Mouse (Mus musculus) heart, postnatal 14 days (tissue): ENCODE measurements around the gene Magi1. TPM values are rescaled to one million over a fixed set of nuclear protein-coding genes. Genes with fewer than 3 reads are reported as not detected.
"Not testable (repeated sequence)": the region's sequence is repeated elsewhere in the genome, so short reads cannot be mapped to it uniquely, and the experiment has no call there.

ENCODE experiments used
- DNase-seq, 2 experiments: peaks; one replicate each; pipeline ENCODE4 v3.0.0; 2021 to 2022
- intact Hi-C: fragments of 180-260 bp; cut with DNase I; formaldehyde crosslinking; loops from one replicate; pipeline ENCODE4 v1.15.1; 2025
- total RNA-seq, 2 experiments: library from RNA; stranded (reverse); gene quantifications; 2 replicates each; pipeline ENCODE4 v1.2.3; 2021

Gene Magi1
- total RNA-seq, 2 experiments from 2014 or later = 19.1 to 19.5 TPM

DNA sequence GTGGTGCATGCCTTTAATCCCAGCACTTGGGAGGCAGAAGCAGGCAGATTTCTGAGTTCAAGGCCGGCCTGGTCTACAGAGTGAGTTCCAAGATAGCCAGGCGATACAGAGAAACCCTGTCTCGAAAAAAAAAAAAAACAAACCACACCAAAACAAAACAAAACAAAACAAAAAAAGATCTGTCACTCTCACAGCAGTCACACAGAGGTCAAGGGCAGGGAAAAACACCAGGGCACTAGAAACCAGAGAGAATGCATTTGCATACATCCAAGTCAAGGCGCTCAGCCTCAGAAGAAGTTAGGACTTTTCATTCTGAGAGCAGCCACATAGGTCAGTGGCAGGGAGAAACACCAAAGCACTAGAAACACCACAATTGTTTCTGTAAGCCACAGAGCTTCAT lies 263.8 kb downstream of the Magi1 start:
- intact Hi-C loops = no loop called here
- no peak for DNase-seq

DNA sequence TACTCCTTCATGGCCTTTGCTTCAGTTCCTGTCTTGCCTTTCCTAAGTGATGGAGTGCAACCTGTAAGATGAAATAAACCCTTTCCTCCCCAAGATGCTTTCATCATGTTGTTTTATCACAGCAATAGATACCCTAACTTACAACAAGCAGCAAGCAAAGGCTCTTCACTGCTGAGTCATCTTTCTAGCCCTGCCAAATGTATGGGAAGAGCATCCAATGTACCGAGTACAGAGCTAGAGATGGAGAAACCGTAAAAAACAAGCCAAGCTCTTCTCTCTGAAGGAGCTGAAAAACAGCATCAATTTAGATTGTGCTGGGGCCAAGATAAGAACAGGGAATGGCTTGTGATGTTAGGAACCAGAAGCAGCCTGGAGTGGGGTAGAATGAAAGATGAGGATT lies 270.0 kb downstream of the Magi1 start:
- intact Hi-C loops = no loop called here
- no peak for DNase-seq

DNA sequence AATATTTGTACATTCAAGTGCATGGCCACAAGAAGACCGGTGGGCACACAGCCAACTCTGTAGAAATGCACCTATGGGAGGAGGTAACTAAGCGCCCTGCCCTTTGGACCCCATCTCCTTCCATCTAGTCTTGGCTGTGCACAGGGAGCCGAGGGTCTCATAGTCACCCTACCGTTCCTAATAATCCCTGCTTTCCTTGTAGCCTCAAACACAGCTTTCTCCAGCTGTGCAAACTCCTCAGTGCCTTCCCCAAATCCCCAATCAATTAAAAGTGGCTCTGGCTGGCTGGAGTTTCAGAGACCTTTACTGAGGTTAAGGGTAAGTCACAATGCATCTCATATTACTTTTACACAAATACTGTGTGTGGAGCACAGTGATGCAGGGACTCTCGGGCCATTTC lies 271.8 kb downstream of the Magi1 start:
- intact Hi-C loops = no loop called here
- no peak for DNase-seq

DNA sequence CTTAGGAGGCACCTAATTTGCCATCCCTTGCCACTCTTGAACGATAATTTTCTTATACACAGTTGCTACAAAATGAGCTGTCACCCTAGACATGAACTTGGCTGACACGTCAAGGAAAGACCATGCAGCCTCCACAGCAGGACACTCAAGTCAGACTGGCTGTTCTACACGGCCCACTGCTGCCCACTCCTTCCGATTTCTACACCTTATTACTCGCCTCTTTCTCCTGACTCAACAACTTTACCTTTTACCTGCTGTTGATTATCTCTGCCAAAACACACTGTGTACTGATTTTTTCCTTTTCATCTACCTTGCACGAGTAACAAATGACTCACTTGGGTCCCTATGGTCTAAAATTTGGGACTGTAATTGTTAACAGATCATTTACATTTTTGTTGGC lies 272.2 kb downstream of the Magi1 start:
- intact Hi-C loops = no loop called here
- DNase-seq = no peak

DNA sequence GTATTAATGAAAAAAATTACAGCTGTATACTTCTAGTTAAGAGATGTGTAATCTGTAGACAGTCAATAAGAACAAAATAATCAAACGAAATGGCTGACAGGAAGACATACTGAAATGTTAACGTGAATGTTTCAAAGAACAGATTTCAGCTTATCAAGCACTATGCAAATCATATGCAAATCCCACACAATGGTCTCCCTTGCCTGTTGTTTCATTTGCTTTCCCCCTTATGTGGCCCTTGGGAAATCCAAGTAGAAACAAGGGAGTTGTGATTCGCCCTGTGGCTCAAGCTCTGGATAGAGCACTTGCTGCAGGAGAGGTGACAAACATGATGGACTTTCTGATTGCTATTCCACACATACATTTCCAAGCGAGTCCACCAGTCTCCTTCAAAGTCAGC lies 275.1 kb downstream of the Magi1 start:
- DNase-seq = no peak
- intact Hi-C loops = no loop called here

DNA sequence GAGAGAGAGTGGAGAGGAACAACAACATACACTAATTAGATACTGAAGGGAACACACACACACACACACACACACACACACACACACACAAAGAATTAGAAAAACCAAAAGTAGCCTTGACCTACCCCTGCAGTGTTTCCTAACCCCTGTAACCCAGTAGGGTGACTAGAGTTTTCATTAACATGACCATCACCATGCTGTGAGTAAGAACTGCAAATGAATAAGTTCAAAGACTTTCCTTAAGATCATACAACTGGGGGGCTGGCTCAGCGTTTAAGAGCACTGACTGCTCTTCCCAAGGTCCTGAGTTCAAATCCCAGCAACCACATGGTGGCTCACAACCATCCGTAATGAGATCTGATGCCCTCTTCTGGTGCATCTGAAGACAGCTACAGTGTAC lies 280.1 kb downstream of the Magi1 start:
- DNase-seq, intact Hi-C loops: not testable (repeated sequence)

DNA sequence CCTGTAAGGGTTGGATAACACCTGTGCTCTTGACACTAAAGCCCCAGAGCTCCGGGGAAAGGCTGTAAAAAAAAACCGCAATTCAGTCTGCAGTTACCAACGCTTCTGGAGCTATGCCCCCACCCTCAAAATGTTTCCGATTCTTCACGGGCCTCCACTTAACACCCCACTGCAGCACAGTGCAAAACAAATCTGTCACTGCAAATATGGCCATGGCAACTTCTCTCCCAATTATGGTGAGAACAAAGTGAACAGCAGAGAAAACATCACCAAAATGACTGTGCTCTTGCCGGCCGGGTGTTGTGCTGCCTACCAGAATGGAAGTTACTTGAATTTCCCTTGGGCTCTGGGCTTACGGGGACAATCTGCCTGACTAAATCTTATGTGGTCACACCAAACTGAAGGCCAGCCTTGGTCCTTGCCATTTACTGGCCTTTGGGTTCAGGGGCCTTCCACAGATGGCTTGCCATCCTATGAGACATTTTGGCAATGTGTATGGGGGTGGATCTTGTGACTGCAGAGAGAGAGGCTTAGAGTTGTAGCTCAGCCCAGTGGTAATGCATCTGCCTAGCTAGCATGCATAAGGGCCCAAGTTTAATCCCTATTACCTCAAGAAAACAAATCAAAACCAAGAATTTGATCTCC lies 286.8 kb downstream of the Magi1 start:
- DNase-seq = no peak

DNA sequence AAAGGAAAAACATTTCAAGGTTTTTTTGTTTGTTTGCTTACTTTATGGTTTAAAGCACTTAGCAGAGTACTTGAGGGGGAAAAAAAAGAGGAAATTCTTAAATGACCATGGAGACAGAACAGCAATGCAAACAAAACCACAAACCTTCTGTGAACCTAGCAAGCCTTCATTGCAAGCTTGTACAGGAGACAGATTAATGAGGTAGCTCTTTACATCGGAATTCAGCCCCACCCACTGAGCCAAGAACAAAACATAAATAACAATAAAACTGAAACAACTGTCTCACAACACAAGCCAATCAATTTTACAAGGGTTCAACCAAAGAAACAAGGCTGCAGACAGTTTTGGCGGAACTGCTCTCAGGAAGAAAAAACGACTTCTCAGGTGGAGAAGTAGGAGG lies 296.2 kb downstream of the Magi1 start:
- no peak for DNase-seq
- intact Hi-C loops = no loop called here

More for the DNA sequence above, 286.8 kb downstream of the Magi1 start:
- intact Hi-C loops = no loop called here

DNA sequence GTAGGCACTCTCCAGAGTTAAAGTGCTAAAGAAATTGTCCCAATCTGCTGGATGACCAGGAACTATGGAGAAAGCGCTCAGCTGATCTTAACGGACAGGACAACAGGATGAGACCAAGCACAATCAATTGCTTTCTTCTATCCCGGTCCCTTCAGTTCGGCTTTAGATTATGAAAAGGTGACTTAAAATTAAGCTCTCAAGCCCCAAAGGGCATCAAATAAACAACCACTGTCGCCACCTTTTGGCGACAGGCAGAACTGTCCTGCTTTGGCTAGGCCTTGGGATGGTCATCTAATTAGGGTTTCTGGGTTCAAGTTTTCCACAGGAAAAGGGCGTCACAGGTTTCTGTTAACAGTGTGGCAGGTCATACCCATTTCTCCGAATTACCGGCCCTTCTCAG lies 298.6 kb downstream of the Magi1 start:
- intact Hi-C loops = loop anchor here (2.0 kb wide), 1 partner anchor 228 kb away; no protein-coding TSS in a partner anchor
- peak; percentile 42 to 64 for DNase-seq

DNA sequence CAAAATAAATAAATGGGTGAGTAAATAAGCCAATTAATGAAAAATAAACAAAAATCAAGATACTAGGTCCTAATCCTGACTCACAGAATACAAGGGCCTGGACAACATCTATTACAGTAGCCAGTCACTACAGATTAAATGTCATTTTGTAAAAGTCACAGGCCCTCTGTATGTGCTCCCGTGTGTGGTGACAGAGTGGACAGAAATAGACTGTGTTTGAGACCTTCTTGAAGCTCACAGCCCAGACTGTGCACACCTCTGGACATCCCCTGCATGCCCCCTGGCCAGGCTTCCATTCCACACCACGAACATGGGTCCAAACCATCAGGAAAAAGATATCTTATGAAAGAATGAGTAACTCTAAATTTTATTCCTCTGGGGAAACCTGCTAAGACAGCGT lies 300.2 kb downstream of the Magi1 start:
- no peak for DNase-seq
- intact Hi-C loops = loop anchor here (5.0 kb wide), 1 partner anchor 326 kb away; no protein-coding TSS in a partner anchor

DNA sequence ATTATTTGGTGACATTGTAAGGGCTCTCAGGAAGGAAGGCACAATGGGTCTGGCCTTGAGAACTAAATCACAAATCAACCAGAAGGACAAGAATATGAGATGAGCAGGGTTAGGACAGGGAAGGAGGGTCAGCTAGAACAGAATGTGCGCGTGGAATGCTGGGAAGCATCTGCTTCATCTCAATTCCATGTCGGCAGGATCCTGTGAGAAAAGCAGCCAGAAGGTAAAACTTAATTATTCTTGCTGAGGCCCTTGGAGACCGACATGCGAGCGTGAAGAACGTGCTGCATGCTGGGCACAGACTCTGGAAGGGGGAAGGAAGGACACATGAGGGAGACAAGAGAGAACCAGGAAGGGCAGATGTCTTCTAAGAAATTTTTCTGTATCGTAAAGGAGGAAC lies 302.5 kb downstream of the Magi1 start:
- intact Hi-C loops = loop anchor here (5.0 kb wide), 1 partner anchor 324 kb away; no protein-coding TSS in a partner anchor
- DNase-seq = no peak

DNA sequence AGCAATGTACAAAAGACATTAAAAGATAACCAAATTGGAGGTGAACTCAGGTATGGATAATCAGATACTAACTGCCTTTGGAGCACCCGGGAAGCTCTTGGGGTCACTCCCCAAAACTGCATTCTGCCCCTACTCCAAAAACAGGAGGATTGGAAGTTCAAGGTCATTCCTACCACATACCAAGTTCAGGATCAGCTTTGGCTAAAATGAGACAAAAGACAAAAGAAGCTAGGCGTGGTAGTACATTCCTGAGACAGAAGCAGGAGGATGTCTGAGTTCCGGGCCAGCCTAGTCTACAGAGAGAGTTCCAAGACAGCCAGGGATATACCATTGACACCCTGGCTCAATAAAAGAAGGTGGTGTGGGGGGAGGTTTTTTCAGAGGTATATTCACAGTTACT lies 304.5 kb downstream of the Magi1 start:
- intact Hi-C loops = no loop called here
- no peak for DNase-seq

DNA sequence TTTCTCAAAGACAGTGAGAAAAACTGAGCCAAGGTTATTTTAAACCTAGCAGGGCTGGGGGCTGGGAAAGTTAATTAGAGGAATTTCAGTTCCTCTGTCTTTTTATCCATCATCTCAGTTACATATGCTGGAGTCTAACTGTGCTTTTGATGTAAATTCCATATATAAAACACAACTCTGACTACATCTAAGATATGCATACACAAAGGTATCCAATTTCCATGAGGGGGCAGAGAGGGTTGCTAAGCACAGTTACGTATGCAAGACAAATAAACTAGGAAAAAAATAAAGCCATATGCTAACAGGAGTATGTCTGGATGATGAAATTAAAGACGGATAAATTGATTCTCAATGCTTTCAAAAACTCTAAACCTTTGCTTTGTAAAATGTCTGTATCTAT lies 315.0 kb downstream of the Magi1 start:
- intact Hi-C loops = no loop called here
- no peak for DNase-seq

DNA sequence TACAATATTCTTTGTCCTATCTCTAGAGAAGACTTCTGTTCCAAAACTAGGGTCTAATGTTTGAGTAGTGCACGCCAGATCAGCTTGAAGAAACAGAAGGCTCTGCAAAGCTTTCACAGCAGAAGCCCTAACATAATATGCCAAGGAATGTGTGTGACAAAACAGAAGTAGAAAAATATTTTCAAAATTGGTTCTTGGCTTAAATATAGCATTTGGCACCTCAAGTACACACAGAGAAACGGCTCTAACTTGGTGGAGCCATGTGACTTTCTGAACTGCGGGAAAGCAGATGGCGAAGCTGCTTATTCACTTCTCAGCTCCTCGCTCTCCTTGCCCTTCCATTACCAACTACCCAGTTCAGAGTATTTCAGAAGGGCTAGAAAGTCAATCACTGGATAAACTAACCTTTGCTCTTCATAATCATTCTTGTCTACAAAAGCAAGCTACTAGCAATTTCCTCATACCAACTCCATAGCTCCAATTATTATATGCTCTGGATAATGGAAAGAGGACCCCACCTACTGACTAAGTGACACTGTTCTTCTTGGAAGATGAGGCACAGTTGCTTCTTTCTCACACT lies 320.9 kb downstream of the Magi1 start:
- intact Hi-C loops = no loop called here
- DNase-seq = no peak

DNA sequence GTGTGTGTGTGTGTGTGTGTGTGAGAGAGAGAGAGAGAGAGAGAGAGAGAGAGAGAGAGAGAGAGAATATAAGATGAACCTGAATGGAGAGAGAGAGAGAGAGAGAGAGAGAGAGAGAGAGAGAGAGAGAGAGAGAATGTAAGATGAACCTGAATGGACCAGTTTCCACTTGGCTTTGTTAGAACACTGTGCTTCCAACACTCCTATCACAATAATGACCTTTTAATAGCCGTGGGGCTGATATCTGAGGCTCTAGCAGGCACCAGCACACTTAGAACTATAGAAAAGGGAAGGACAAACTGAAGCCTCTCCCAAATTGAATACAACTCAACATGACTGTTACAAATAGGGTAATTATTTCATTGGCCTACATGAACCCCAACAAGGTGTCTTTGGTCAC lies 321.9 kb downstream of the Magi1 start:
- intact Hi-C loops = no loop called here
- no peak for DNase-seq

DNA sequence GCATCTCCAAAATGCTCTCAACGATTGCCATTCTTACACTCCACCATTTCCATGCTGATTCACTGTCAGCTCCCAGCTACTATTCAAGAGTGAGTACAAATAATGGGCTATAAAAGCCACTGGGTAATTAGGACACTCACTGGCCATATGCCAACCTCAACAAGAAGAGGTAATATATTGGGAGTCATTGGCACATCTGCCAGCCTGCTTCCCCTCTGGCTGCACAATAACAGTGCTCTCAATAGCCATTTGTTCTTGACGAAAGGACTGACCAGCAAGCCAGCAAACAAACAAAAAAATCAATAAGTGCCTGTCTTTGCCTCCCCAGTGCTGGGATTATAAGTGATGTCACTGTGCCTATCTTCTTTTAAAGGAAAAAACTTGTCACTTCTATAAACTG lies 326.5 kb downstream of the Magi1 start:
- intact Hi-C loops = no loop called here
- no peak for DNase-seq

DNA sequence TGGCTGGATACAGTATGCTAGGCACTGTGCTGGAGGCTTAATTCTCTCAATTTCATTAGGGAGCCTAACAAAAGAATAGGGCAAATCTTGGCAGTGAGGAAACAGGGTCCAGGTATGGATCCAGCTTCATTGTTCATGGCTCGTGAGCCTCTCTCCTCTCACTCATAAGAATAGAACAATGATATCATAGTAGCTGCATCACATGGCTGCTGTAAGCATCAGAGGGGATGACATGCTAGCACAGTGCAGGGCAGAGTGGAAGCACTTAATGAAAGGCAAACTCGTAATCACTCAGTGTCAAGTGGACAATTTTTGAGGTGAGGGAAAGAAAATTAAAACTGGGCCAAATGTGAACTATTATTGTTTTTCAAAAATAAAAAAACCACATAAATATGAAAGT lies 337.1 kb downstream of the Magi1 start:
- intact Hi-C loops = no loop called here
- no peak for DNase-seq

DNA sequence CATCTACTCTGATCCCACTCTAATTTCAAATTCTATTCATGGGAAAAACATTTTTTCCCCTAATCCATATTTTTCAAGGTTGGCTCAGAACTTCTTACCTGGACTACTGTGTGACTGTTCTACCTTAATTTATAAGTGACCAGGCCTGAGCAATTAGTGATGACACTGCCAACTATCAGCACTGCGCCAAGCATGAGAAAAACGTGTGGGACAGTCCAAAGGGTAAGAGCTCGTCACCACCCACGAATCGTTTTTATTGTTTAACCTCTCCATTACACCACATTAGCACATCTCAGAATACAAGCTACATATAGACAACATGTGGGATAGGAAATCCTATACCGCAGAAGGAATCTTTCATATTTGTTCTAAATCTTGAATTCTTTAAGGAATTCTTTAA lies 347.4 kb downstream of the Magi1 start:
- intact Hi-C loops = no loop called here
- no peak for DNase-seq

DNA sequence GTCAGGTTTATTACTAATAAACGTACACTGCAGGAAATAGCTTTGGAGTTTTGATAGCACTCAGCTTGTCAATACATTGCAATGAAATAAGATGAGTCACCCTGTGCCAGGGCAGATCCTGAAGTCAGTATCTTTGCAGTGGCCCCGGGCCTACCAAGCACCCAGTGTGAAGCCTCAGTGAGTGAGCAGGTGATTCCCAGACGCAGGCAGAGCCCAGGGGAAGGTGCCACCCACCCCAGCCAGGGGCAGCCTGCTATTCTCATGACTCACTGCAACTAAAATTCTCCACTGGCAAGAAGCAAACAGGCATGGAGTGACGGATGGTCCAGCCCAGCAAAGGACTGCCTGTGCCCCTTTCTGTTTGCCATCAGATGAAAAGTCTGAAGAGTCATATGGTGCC lies 347.9 kb downstream of the Magi1 start:
- intact Hi-C loops = no loop called here
- DNase-seq = no peak

DNA sequence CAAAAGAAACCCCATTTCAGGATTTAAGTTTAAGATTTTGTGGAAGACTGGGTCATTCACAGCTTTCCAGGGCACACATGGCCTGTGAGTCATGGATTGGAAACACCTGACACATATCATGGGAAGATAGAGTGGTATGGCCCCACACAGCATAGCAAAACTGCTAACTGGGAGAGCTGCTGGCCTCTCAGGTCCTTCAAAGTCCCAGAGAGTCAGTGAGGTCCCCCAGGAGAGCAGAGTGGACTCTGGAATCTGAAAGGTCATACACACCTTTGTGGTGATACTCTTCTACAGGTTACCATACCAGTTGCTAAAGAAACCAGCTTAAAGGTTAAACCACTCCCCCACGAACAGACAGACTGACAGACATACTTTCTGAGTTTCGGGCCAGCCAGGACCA lies 349.0 kb downstream of the Magi1 start:
- no peak for DNase-seq
- intact Hi-C loops = no loop called here

DNA sequence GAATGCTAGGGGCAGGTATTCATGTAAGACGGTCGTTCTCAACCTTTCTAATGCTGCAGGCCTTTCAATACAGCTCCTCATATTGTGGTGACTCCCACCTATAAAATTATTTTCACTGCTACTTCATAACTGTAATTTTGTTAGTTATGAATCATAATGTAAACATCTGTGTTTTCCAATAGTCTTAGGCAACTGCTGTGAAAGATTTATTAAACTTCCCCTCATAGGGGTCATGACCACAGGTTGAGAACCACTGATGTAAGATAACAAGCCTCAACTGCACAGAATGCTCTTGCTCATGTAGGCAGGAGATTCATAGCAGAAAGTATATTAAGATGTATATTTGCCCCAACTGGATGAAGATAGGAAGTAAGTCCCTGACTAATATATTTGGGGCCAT lies 359.1 kb downstream of the Magi1 start:
- intact Hi-C loops = no loop called here
- DNase-seq = no peak

DNA sequence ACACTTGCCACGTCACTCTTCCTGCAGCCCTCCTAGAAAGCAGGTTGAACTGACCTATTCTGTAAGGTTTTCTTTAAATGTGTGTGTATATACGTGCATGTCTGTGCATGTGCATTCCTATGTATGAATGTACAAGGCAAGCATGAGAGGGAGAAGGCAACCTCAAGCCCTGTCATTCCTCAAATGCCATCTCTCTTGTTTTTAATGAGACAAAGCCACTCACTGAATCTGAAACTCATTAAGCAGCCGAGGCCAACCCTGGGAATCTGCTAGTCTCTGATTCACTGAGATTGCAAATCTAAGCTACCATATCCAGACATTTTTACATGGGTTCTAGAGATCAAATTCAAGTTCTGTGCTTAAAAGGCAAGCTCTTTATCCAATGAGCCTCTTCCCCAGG lies 359.7 kb downstream of the Magi1 start:
- no peak for DNase-seq
- intact Hi-C loops = no loop called here

DNA sequence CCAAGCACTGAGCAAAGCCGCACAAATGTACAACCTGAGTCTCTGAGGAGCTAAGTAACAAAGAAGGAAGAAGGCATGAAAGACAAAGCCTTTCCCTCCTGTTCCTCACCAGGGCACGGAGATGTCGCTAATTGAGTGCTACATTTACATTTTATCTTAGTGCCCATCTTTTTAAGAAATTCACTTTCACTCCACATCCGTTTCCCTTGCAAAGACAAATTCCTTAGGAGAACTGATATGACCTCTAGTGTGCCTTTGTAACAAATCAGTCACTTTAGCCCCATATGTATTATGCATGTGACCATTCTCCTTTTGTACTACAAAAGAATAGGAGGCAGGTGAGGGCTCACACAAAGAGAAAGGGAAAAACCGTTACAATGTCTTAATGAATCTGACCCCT lies 360.4 kb downstream of the Magi1 start:
- no peak for DNase-seq
- intact Hi-C loops = no loop called here
